Mouse (Mus musculus) olfactory bulb, adult 2 months (tissue): Measurements from ENCODE around the gene Fam117a.

Experiments
- CTCF ChIP-seq: fragments of 200-500 bp; IDR thresholded peaks from 2 replicates; pipeline ENCODE4 v1.5.1; 2012; ENCODE audit warnings: low read depth, mild to moderate bottlenecking, low read length, moderate library complexity; ENCODE audit not compliant: insufficient read depth
- POLR2A ChIP-seq: fragments of 200-500 bp; IDR thresholded peaks from 2 replicates; pipeline ENCODE4 v1.6.1; 2012; ENCODE audit warnings: mild to moderate bottlenecking, low read depth, low read length, moderate library complexity; ENCODE audit not compliant: insufficient read depth

DNA sequence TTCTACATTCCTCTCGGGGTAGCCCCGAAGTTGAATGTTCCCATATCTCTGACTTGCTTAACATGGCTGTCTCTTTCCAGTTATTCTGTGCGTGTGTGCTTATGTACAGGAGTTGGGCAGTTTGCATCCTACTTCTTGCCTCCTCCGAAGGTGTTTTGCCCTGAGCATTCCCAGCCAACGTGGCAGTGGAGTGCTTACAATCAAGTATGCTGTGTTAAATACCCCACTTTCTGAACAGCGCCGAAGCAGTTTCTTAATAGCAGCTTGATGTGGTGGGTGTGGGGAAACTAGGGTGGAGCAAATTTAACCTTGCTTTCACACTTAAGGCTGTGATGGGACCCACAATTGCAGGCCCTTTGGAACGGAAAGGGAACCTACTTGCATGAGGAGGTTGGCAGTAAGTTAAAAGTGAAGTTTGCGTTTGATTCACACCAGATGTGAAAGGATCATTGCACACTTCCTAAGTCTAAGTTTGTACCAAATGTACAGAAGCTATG lies 1.1 kb downstream of the Fam117a start:
- TF ChIP-seq CTCF (no peak), POLR2A (no peak)
